Mouse (Mus musculus) hindbrain, embryonic 11.5 days (tissue): ENCODE results near the gene St6gal1. TPM values are rescaled to one million over a fixed set of nuclear protein-coding genes. Genes with fewer than 3 reads are reported as not detected.
A peak's percentile ranks its signal among the peaks of the same experiment; 100 is the strongest.

Experiments used
- ATAC-seq: fragments of 200-750 bp; cut with Nextera tagmentation; 2 replicates; pipeline ENCODE4 v1.8.0; 2017; ENCODE audit warnings: mild to moderate bottlenecking, moderate TSS enrichment, moderate library complexity; ENCODE audit not compliant: low FRiP score
- DNase-seq: peaks from one replicate; pipeline ENCODE4 v3.0.0-alpha.2; 2015; ENCODE audit warnings: low spot score
- H3K27ac ChIP-seq: fragments of 300-500 bp; sonication (generic); 2 replicates; pipeline ENCODE4 v1.5.1; 2014; ENCODE audit warnings: mild to moderate bottlenecking, low read depth, low read length
- H3K27me3 ChIP-seq: fragments of 300-500 bp; sonication (generic); 2 replicates; pipeline ENCODE4 v1.6.1; 2014; ENCODE audit warnings: mild to moderate bottlenecking, low read length, moderate library complexity, mixed read lengths; ENCODE audit not compliant: control insufficient read depth, insufficient read depth
- H3K36me3 ChIP-seq: fragments of 300-500 bp; sonication (generic); 2 replicates; pipeline ENCODE4 v1.6.1; 2014; ENCODE audit warnings: mild to moderate bottlenecking, low read length, moderate library complexity, mixed read lengths; ENCODE audit not compliant: control insufficient read depth, insufficient read depth
- H3K4me1 ChIP-seq: fragments of 300-500 bp; sonication (generic); replicated peaks from 2 replicates; pipeline ENCODE4 v1.6.1; 2014; ENCODE audit warnings: low read length, mixed read lengths; ENCODE audit not compliant: control insufficient read depth, insufficient read depth
- H3K4me2 ChIP-seq: fragments of 300-500 bp; sonication (generic); replicated peaks from 2 replicates; pipeline ENCODE4 v1.6.1; 2014; ENCODE audit warnings: mild to moderate bottlenecking, low read depth, low read length
- H3K4me3 ChIP-seq: fragments of 300-500 bp; sonication (generic); 2 replicates; pipeline ENCODE4 v1.5.1; 2014; ENCODE audit warnings: low read depth, low read length
- H3K9ac ChIP-seq: fragments of 300-500 bp; sonication (generic); 2 replicates; pipeline ENCODE4 v1.6.1; 2014; ENCODE audit warnings: low read depth, low read length
- H3K9me3 ChIP-seq: fragments of 300-500 bp; sonication (generic); 2 replicates; pipeline ENCODE4 v1.6.1; 2016; ENCODE audit warnings: low read length; ENCODE audit not compliant: control insufficient read depth
- WGBS: fragments of 180-500 bp; shearing (Covaris S2); extraction: QIAGEN DNeasy Blood & Tissue Kit; methylation state at CpG from one replicate; pipeline ENCODE4 v1.1.7; 2014; 5-methylcytosine and 5-hydroxymethylcytosine counted together
- polyA plus RNA-seq: library from polyadenylated mRNA; unstranded; fragments of >200 nt; fragmentation: Nextera tagmentation; extraction: Ambion mirVana; gene quantifications from 2 replicates; pipeline ENCODE4 v1.2.1, GENCODE M21; 2014

Gene St6gal1
- polyA plus RNA-seq, 1 experiment from 2014 or later: 32.7 TPM

- no peak for DNase-seq
- Histone ChIP-seq H3K9me3 (no peaks in the 10 kb centered on the region), H3K9ac (no peak overlapping the region), H3K27me3 (no peaks in the 10 kb centered on the region), H3K4me1 (peaks cover 7% of the 10 kb centered on the region; the same call in 1 of the 2 replicates), H3K4me2 (no peak overlapping the region), H3K36me3 (no peaks in the 10 kb centered on the region), H3K27ac (no peak overlapping the region), H3K4me3 (no peak overlapping the region)
- no peak for ATAC-seq
- WGBS: 84% methylated on average over 12 of the region's 12 CpGs
These were observed 40.5 kb downstream of the St6gal1 start for GRCm38 (mm10) chr16:23264999-23265398.

GRCm38 (mm10) chr16:23265481-23265880, 40.9 kb downstream of the St6gal1 start:
- no peak overlapping the region for H3K4me3 ChIP-seq
- H3K4me2 ChIP-seq: no peak overlapping the region
- no peaks in the 10 kb centered on the region for H3K9me3 ChIP-seq

GRCm38 (mm10) chr16:23266293-23266692, 41.8 kb downstream of the St6gal1 start:
- no peak overlapping the region for H3K4me2 ChIP-seq
- no peak overlapping the region for H3K4me3 ChIP-seq
- no peak for DNase-seq
- H3K9me3 ChIP-seq: no peaks in the 10 kb centered on the region
- no peak overlapping the region for H3K27ac ChIP-seq
- H3K36me3 ChIP-seq: no peaks in the 10 kb centered on the region
- H3K27me3 ChIP-seq: no peaks in the 10 kb centered on the region
- H3K9ac ChIP-seq: no peak overlapping the region
- H3K4me1 ChIP-seq: peaks cover 14% of the 10 kb centered on the region
- ATAC-seq: no peak
- WGBS: 95% methylated on average over 11 of the region's 11 CpGs

More at GRCm38 (mm10) chr16:23265481-23265880, 40.9 kb downstream of the St6gal1 start:
- H3K36me3 ChIP-seq: no peaks in the 10 kb centered on the region
- WGBS: 93% methylated on average over 6 of the region's 6 CpGs
- ATAC-seq (no peak), DNase-seq (no peak)
- no peak overlapping the region for H3K27ac ChIP-seq
- H3K27me3 ChIP-seq: no peaks in the 10 kb centered on the region
- peaks cover 11% of the 10 kb centered on the region for H3K4me1 ChIP-seq
- H3K9ac ChIP-seq: no peak overlapping the region

GRCm38 (mm10) chr16:23266896-23267295, 42.4 kb downstream of the St6gal1 start:
- Histone ChIP-seq H3K4me2 (no peak overlapping the region), H3K36me3 (no peaks in the 10 kb centered on the region), H3K27me3 (no peaks in the 10 kb centered on the region), H3K9ac (no peak overlapping the region), H3K4me1 (peaks cover 13% of the 10 kb centered on the region), H3K4me3 (no peak overlapping the region), H3K27ac (no peak overlapping the region), H3K9me3 (no peaks in the 10 kb centered on the region)
- WGBS: 84% methylated on average over 4 of the region's 4 CpGs
- no peak for DNase-seq
- ATAC-seq: no peak

- Histone ChIP-seq H3K9ac (no peak overlapping the region), H3K4me3 (no peak overlapping the region), H3K4me1 (peaks cover 10% of the 10 kb centered on the region), H3K27ac (no peak overlapping the region), H3K4me2 (no peak overlapping the region), H3K9me3 (no peaks in the 10 kb centered on the region), H3K36me3 (no peaks in the 10 kb centered on the region), H3K27me3 (no peaks in the 10 kb centered on the region)
- DNase-seq: no peak
- ATAC-seq: no peak
- 88% methylated on average over 7 of the region's 7 CpGs for WGBS
These were observed 43.7 kb downstream of the St6gal1 start for GRCm38 (mm10) chr16:23268231-23268630.

GRCm38 (mm10) chr16:23269056-23269983, 44.8 kb downstream of the St6gal1 start:
- 82% methylated on average over 17 of the region's 17 CpGs for WGBS
- no peaks in the 10 kb centered on the region for H3K27me3 ChIP-seq
- no peak overlapping the region for H3K9ac ChIP-seq
- no peaks in the 10 kb centered on the region for H3K9me3 ChIP-seq
- H3K4me2 ChIP-seq: no peak overlapping the region
- no peaks in the 10 kb centered on the region for H3K36me3 ChIP-seq
- H3K4me3 ChIP-seq: no peak overlapping the region
- 0 out of 2 replicates have a peak overlapping the region, but pooled peaks have one; percentile 1 for H3K27ac ChIP-seq
- peaks cover 10% of the 10 kb centered on the region for H3K4me1 ChIP-seq
- ATAC-seq: peak; percentile 1; the same call in 1 of the 2 replicates
- no peak for DNase-seq

- Histone ChIP-seq H3K9me3 (no peaks in the 10 kb centered on the region), H3K4me3 (no peak overlapping the region), H3K27me3 (no peaks in the 10 kb centered on the region)
These were observed 45.7 kb downstream of the St6gal1 start for GRCm38 (mm10) chr16:23269984-23270912.

GRCm38 (mm10) chr16:23270913-23271253, 46.3 kb downstream of the St6gal1 start:
- DNase-seq (no peak), ATAC-seq (peak; percentile 78)
- peak overlapping the region; percentile 43 for H3K27ac ChIP-seq
- 0% methylated on average over 3 of the region's 3 CpGs for WGBS
- no peak overlapping the region for H3K4me2 ChIP-seq
- no peaks in the 10 kb centered on the region for H3K9me3 ChIP-seq
- no peaks in the 10 kb centered on the region for H3K36me3 ChIP-seq
- H3K9ac ChIP-seq: no peak overlapping the region
- H3K27me3 ChIP-seq: no peaks in the 10 kb centered on the region
- H3K4me3 ChIP-seq: no peak overlapping the region
- peaks cover 10% of the 10 kb centered on the region for H3K4me1 ChIP-seq

More at GRCm38 (mm10) chr16:23269984-23270912, 45.7 kb downstream of the St6gal1 start:
- 25% methylated on average over 10 of the region's 10 CpGs for WGBS
- H3K9ac ChIP-seq: no peak overlapping the region
- peaks cover 10% of the 10 kb centered on the region for H3K4me1 ChIP-seq
- H3K4me2 ChIP-seq: no peak overlapping the region
- no peaks in the 10 kb centered on the region for H3K36me3 ChIP-seq
- DNase-seq (peak; percentile 56), ATAC-seq (peak; percentile 78)
- H3K27ac ChIP-seq: peak overlapping the region; percentile 43
